Mouse (Mus musculus): ENCODE measurements at regions not wholly inside any gene's neighbourhood (a gene's known extent, or its start where the extent isn't known, plus 50 kb on each side); places are given as distances from the start of the nearest gene placed in this dataset.
A peak's percentile ranks its signal among the peaks of the same experiment; 100 is the strongest.

DNA sequence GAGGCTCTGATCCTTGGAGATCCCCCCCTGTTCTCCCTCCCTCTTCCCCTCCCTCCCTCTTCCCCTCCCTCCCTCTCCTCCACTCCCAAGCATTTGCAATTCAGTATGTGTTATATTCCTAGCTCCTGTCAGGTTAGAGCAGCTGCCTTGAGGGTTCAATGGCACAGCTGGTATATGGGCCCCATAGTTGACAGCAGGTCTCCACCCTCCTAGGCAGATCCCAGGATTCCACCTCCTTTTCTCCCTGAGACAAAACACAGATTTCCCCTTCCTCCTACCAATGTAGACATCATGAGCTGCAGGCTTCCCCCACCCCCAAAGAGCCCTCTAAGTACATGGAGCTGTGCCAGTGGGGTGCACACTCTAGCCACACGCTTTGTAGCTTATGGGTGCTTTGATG lies 137.8 kb downstream of the Unc5cl start:
- Histone ChIP-seq H3K36me3 (no peaks in the 10 kb centered on the region), H3K9ac (no peak overlapping the region), H3K9me3 (no peaks in the 10 kb centered on the region), H3K4me2 (replicated peaks) (no peak overlapping the region), H3K4me3 (no peak overlapping the region), H3K27ac (no peak overlapping the region), H3K27me3 (replicated peaks) (no peaks in the 10 kb centered on the region), H3K4me1 (no peaks in the 10 kb centered on the region)
- WGBS: 82% methylated on average over 1 of the region's 1 CpGs
- no peak for ATAC-seq (ENCODE audit: low FRiP score, low read depth)

DNA sequence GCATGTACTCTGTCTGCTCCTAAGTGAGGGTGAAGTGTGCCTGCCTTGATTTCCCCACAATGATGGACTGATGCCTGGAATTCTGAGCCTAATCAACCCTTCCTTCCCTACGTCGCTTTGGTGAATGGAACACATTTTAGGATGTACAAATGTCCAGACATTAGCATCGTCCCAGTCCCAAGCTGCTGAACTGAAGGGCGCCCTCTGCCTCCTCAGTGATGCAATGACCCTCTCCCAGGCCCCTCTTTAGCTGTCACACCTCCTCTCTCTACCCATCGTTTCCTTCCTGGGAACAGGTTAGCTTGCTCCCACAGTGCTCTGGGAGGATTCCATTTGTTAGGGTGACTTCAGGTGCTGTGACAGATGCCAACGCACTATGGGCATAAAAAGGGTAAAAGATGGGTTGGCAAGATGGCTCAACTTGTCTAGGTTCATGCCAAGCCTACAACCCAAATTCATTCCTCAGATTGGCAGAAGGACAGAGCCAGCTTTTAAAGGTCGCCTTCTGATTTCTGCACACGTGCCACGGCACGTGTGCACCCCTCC lies 140.8 kb downstream of the Unc5cl start:
- H3K9ac ChIP-seq: no peak overlapping the region
- H3K4me1 ChIP-seq: no peaks in the 10 kb centered on the region
- H3K27ac ChIP-seq: no peak overlapping the region
- no peaks in the 10 kb centered on the region for H3K9me3 ChIP-seq
- no peaks in the 10 kb centered on the region for H3K36me3 ChIP-seq
- H3K4me2 ChIP-seq (replicated peaks): no peak overlapping the region
- no peak overlapping the region for H3K4me3 ChIP-seq
- WGBS: 79% methylated on average over 10 of the region's 10 CpGs
- no peaks in the 10 kb centered on the region for H3K27me3 ChIP-seq (replicated peaks)
- no peak for ATAC-seq (ENCODE audit: low FRiP score, low read depth)

DNA sequence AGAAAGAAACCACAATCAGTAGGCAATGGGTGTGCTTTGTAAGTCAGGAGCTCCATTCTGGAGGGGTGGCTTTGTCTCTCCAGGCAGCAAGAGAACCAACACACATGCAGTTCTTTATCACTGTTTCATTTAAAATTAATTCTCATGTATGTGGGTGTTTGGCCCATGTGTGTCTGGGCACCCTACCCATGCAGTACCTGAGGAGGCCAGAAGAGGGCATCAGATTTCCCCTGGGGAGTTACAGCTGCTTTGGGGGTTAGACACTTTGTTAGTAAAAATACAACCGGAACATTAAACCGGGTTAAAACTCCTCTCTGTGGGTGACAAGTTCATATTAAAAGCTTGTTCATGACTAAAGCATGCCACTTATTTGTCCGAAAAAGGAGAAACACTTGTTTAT lies 141.7 kb downstream of the Unc5cl start:
- Histone ChIP-seq H3K4me3 (no peak overlapping the region), H3K27me3 (replicated peaks) (no peaks in the 10 kb centered on the region), H3K4me2 (replicated peaks) (no peak overlapping the region), H3K4me1 (no peaks in the 10 kb centered on the region), H3K36me3 (no peaks in the 10 kb centered on the region), H3K9me3 (no peaks in the 10 kb centered on the region), H3K27ac (no peak overlapping the region), H3K9ac (no peak overlapping the region)
- no peak for ATAC-seq (ENCODE audit: low FRiP score, low read depth)
- WGBS: 88% methylated on average over 3 of the region's 3 CpGs

DNA sequence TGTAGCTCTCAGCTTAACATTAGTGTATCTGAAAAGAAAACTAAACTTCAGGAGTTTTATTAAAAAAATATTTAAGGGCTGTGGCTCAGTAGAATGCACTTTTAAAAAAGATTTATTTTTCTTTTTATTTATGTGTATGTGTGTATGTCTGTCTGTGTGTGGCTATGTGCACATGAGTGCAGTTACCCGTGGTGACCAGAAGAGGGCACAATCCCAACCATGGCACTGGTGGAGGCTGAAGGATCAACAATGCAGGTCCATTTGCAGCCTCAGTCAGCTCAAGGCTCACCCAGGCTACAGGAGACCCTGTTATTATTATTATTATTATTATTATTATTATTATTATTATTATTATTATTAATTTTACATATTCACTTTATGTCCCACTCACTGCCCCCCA lies 142.6 kb downstream of the Unc5cl start:
- Histone ChIP-seq H3K4me3 (no peak overlapping the region), H3K4me2 (replicated peaks) (no peak overlapping the region), H3K27me3 (replicated peaks) (no peaks in the 10 kb centered on the region), H3K36me3 (no peaks in the 10 kb centered on the region), H3K27ac (no peak overlapping the region), H3K9me3 (no peaks in the 10 kb centered on the region), H3K9ac (no peak overlapping the region), H3K4me1 (no peaks in the 10 kb centered on the region)
- ATAC-seq (ENCODE audit: low FRiP score, low read depth): no peak
- 97% methylated on average over 1 of the region's 1 CpGs for WGBS

DNA sequence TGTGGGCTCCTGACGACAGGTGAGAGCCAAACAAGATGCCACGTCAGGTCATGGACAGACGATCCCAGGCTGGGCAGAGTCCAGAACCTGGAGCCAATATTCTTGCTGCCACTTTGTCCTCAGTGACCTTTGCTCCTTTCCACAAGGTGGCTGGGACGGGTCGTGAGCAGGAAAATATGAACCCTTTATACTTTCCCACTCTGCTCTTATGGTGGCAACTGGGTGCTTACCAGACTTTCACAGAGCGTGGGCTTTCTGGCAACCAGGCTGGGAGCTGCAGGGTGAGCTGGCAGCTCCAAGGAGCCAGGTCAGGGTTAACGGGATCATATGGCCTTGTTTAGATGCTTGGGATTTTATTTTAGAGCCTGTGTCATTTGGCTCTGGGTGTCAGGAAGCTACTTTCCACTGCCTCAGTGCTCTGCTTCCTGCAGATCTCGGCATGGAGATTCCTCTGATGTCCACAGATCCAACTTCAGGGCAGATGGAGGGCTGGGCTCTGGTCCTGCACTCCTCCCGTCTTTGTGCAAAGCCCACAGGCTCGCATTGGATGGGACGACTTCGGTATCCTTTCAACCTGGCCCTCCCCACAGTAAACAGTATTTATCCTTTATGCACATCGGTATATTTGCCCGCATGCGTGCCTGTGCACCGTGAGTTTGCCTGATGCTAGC lies 143.9 kb downstream of the Unc5cl start:
- Histone ChIP-seq H3K4me2 (replicated peaks) (no peak overlapping the region), H3K4me3 (no peak overlapping the region), H3K27me3 (replicated peaks) (no peaks in the 10 kb centered on the region), H3K9me3 (no peaks in the 10 kb centered on the region), H3K4me1 (no peaks in the 10 kb centered on the region), H3K27ac (no peak overlapping the region), H3K36me3 (no peaks in the 10 kb centered on the region), H3K9ac (no peak overlapping the region)
- WGBS: 88% methylated on average over 16 of the region's 16 CpGs
- no peak for ATAC-seq (ENCODE audit: low FRiP score, low read depth)

DNA sequence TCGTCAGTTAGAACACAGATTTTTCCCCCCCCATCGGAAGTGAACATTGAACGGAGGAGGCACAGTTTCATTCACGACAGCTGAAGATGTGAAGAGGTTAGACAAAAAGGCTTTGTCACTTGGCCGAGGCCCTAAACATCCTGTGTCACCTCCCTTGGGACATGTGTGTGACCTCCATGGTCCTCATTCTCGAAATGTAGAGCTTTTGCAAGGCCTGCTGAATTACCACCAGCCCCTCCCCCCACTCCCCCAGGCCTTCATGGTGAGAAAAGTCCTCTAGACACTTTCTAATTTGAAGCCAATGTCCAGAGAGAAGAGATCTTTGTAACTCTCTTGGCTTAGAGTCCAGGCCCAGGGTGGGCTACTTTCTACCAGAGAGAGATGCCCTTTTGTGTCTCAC lies 145.5 kb downstream of the Unc5cl start:
- Histone ChIP-seq H3K4me3 (no peak overlapping the region), H3K9ac (no peak overlapping the region), H3K4me2 (replicated peaks) (no peak overlapping the region), H3K27me3 (replicated peaks) (no peaks in the 10 kb centered on the region), H3K36me3 (no peaks in the 10 kb centered on the region), H3K4me1 (no peaks in the 10 kb centered on the region), H3K9me3 (no peaks in the 10 kb centered on the region), H3K27ac (no peak overlapping the region)
- ATAC-seq (ENCODE audit: low FRiP score, low read depth): no peak
- 66% methylated on average over 6 of the region's 6 CpGs for WGBS

DNA sequence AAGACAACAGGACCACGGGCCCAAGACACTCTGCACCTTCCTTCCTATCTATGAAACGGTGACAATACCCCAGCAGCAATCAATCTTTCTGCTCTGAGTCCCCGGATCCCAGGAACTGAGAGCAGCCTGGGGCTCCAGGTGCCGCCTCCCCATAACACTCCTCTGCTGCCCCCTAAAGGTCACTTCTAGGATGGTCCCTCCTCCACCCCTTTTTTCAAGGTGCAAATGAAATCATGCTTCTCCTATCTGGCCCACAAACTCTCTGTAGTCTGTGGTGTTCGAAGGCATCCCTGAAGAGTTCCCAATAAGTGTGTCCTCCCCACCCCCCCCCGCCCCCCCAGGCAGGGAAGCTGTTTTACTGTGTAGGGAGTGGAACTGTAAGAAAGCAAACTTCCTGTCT lies 147.9 kb downstream of the Unc5cl start:
- ATAC-seq (ENCODE audit: low FRiP score, low read depth): peak; percentile 71
- Histone ChIP-seq H3K27ac (no peak overlapping the region), H3K4me1 (no peaks in the 10 kb centered on the region), H3K4me2 (replicated peaks) (no peak overlapping the region; the same call in 1 of the 2 replicates), H3K9ac (no peak overlapping the region), H3K27me3 (replicated peaks) (no peaks in the 10 kb centered on the region), H3K4me3 (no peak overlapping the region), H3K36me3 (no peaks in the 10 kb centered on the region), H3K9me3 (no peaks in the 10 kb centered on the region)
- 3% methylated on average over 6 of the region's 6 CpGs for WGBS

DNA sequence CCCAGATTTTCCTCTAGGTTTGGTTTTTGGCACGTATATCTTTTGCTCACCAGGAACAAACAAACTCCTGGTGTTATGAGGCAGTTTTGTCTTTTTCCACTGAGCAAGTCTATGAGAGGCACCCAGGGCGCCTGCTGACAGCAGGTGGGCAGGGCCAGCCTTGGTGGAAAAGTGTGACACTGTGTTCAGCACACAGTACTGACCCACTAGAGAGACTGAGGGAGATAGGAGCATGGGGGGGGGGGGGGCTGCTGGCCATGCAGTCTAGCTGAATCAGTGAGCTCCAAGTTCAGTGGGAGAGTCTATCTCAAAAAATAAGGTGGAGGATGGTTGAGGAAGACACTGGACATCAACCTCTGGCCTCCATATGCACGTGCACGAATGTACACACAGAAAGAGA lies 152.1 kb downstream of the Unc5cl start:
- no peak overlapping the region for H3K27ac ChIP-seq
- no peak overlapping the region for H3K4me2 ChIP-seq (replicated peaks)
- no peak overlapping the region for H3K9ac ChIP-seq
- ATAC-seq (ENCODE audit: low FRiP score, low read depth): no peak
- 89% methylated on average over 4 of the region's 4 CpGs for WGBS
- H3K4me1 ChIP-seq: no peaks in the 10 kb centered on the region
- no peaks in the 10 kb centered on the region for H3K9me3 ChIP-seq
- no peaks in the 10 kb centered on the region for H3K36me3 ChIP-seq
- H3K4me3 ChIP-seq: no peak overlapping the region
- no peaks in the 10 kb centered on the region for H3K27me3 ChIP-seq (replicated peaks)

DNA sequence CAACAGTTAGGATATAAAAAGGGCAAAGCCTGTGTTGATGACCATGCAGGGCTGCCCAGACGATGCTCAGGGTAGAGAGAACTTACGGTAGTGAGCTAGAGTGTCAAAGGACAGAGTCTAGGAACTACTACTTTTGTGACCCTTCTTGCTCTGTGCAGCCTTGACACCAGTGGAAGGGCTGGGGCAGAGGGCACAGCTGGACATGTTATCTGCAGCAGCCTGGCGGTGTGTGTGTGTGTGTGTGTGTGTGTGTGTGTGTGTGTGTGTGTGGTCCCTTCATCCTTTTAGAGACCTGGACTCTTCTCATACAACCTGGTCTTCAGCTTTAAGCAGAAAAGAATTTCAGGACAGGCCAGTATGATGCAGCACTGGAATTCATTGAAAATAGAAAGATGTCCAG lies 153.6 kb downstream of the Unc5cl start:
- WGBS: 83% methylated on average over 3 of the region's 3 CpGs
- Histone ChIP-seq H3K9ac (no peak overlapping the region), H3K27ac (no peak overlapping the region), H3K4me1 (no peaks in the 10 kb centered on the region), H3K36me3 (no peaks in the 10 kb centered on the region), H3K27me3 (replicated peaks) (no peaks in the 10 kb centered on the region), H3K4me3 (no peak overlapping the region), H3K4me2 (replicated peaks) (no peak overlapping the region), H3K9me3 (no peaks in the 10 kb centered on the region)
- ATAC-seq (ENCODE audit: low FRiP score, low read depth): no peak

DNA sequence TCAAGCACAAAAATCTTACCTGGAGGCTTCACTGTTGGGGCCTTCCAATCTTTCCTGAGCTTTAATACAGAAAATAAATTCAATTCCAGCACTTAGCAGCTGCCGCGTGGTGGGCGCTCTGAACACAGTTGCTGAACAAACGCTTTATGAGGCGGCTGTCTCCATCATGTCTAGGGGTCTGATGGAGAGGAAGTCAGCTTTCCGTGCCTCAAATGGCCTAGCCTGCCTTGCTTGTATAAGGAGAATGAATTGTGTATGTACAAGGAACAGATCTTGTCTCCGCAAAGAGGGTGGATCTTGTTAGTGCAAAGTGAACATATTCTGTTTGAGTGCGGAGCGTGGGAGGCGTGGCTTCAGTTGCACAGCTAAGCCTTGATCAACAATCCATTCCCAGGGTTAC lies 155.4 kb downstream of the Unc5cl start:
- H3K9me3 ChIP-seq: peaks cover 7% of the 10 kb centered on the region
- no peak overlapping the region for H3K4me2 ChIP-seq (replicated peaks)
- H3K36me3 ChIP-seq: no peaks in the 10 kb centered on the region
- no peak overlapping the region for H3K4me3 ChIP-seq
- no peaks in the 10 kb centered on the region for H3K27me3 ChIP-seq (replicated peaks)
- H3K4me1 ChIP-seq: no peaks in the 10 kb centered on the region
- WGBS: 83% methylated on average over 10 of the region's 10 CpGs
- H3K9ac ChIP-seq: no peak overlapping the region
- ATAC-seq (ENCODE audit: low FRiP score, low read depth): no peak
- H3K27ac ChIP-seq: no peak overlapping the region

DNA sequence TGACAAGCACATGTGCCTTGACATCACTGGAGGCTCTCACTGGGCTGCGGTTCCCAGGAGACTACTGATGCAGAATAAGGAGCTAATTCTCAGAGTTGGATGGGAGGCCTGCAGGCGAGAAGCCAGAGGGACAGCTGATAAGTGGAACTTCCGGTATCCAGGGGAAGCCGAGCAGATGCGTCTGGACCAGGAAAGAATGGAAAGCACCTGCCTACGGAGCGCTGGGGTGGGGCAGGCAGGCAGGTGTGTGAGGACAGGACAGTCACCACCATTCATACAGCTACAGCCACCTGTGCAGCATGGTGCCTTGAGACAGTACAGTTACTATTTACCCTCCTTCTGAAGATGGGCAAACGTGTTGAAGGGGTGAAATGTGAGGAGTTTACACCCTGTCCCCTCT lies 156.1 kb downstream of the Unc5cl start:
- no peak for ATAC-seq (ENCODE audit: low FRiP score, low read depth)

DNA sequence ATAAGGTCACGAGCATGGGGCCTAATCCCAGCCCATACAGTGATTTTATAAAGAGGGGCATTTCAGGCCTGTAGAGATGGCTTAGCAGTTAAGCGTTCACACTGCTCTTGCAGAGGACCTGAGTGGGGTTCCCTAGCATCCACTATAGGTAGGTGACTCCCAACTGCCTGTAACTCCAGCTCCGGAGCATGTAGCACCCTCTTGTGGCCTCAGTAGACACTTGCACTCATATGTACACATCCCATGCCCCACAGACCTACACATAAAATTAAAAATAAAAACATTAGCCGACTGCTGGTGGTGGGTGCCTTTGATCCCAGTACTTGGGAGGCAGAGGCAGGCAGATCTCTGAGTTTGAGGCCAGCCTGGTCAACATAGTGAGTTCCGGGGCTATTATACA lies 158.8 kb downstream of the Unc5cl start:
- Histone ChIP-seq H3K27me3 (replicated peaks) (no peaks in the 10 kb centered on the region), H3K27ac (no peak overlapping the region), H3K4me1 (no peaks in the 10 kb centered on the region), H3K36me3 (no peaks in the 10 kb centered on the region), H3K4me3 (no peak overlapping the region), H3K9ac (no peak overlapping the region), H3K4me2 (replicated peaks) (no peak overlapping the region), H3K9me3 (peaks cover 7% of the 10 kb centered on the region)
- WGBS: 84% methylated on average over 5 of the region's 5 CpGs
- no peak for ATAC-seq (ENCODE audit: low FRiP score, low read depth)

More for the DNA sequence above, 156.1 kb downstream of the Unc5cl start:
- 87% methylated on average over 8 of the region's 8 CpGs for WGBS
- H3K4me1 ChIP-seq: no peaks in the 10 kb centered on the region
- H3K9me3 ChIP-seq: peaks cover 7% of the 10 kb centered on the region
- H3K4me2 ChIP-seq (replicated peaks): no peak overlapping the region
- no peak overlapping the region for H3K27ac ChIP-seq
- H3K36me3 ChIP-seq: no peaks in the 10 kb centered on the region
- no peak overlapping the region for H3K4me3 ChIP-seq
- no peaks in the 10 kb centered on the region for H3K27me3 ChIP-seq (replicated peaks)
- H3K9ac ChIP-seq: no peak overlapping the region

DNA sequence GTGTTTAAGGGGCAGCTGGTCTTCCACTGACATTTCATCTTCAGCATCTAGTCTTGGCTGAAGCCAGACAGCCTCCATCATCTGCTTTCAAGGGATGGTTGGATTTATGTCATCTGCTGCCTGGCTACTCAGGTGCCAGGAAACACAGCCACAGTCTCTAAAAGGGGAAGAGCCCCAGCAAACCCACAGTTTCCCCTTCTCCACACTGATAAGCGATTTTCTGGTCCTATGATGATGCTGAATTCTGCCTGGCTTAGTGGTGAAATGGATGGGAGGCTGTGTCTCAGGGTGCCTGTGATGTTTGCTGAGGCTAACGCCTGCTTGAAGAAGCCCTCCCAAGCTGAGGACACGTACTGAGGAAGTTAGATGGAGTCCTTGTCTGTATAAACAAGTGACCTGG lies 160.5 kb downstream of the Unc5cl start:
- Histone ChIP-seq H3K4me2 (replicated peaks) (no peak overlapping the region), H3K27ac (no peak overlapping the region), H3K9me3 (peaks cover 7% of the 10 kb centered on the region), H3K4me1 (no peaks in the 10 kb centered on the region), H3K36me3 (no peaks in the 10 kb centered on the region), H3K4me3 (no peak overlapping the region), H3K9ac (no peak overlapping the region), H3K27me3 (replicated peaks) (no peaks in the 10 kb centered on the region)
- ATAC-seq (ENCODE audit: low FRiP score, low read depth): no peak
- 60% methylated on average over 3 of the region's 3 CpGs for WGBS
